Mouse (Mus musculus): ENCODE data around the gene 4931422A03Rik. TPM values are rescaled to one million over a fixed set of nuclear protein-coding genes. Genes with fewer than 3 reads are reported as not detected.
"Not testable (repeated sequence)": the region's sequence is repeated elsewhere in the genome, so short reads cannot be mapped to it uniquely, and the experiment has no call there.

4931422A03Rik gene
- polyA plus RNA-seq, 1 experiment from 2014 or later = 2.0 TPM

GRCm38 (mm10) chr2:104001076-104001475 is 27.1 kb downstream of the 4931422A03Rik start:
- no peaks in the 10 kb centered on the region for H3K9me3 ChIP-seq (ENCODE audit: control insufficient read depth, low read length)
- 0 out of 2 replicates have a peak, but pooled peaks cover 3% of the 10 kb centered on the region for H3K27me3 ChIP-seq (ENCODE audit: control insufficient read depth, insufficient read depth, low read length)
- no peak overlapping the region for H3K27ac ChIP-seq (replicated peaks in 1 of 2; ENCODE audit: control insufficient read depth in 1 of 2, insufficient read depth in 1 of 2, low read depth in 2 of 2, low read length in 2 of 2)
- ATAC-seq (ENCODE audit: insufficient number of reproducible peaks, insufficient read depth, low FRiP score, low read depth) = no peak
- H3K4me1 ChIP-seq (ENCODE audit: control insufficient read depth in 2 of 2, insufficient read depth in 2 of 2, low read length in 2 of 2) = no peaks in the 10 kb centered on the region
- no peaks in the 10 kb centered on the region for H3K36me3 ChIP-seq (ENCODE audit: control insufficient read depth, insufficient read depth, low read length)
- H3K4me3 ChIP-seq (ENCODE audit: control insufficient read depth in 1 of 2, insufficient read depth in 1 of 2, low read depth in 1 of 2, low read length in 2 of 2) = no peak overlapping the region
- WGBS = 22% methylated on average over 2 of the region's 2 CpGs
- H3K4me2 ChIP-seq (ENCODE audit: low read length) = no peak overlapping the region
- H3K9ac ChIP-seq (ENCODE audit: low read length) = no peak overlapping the region

- Histone ChIP-seq H3K4me1 (ENCODE audit: control insufficient read depth in 2 of 2, insufficient read depth in 2 of 2, low read length in 2 of 2) (no peaks in the 10 kb centered on the region), H3K4me3 (ENCODE audit: control insufficient read depth in 1 of 2, insufficient read depth in 1 of 2, low read depth in 1 of 2, low read length in 2 of 2) (no peak overlapping the region), H3K9me3 (ENCODE audit: control insufficient read depth, low read length) (no peaks in the 10 kb centered on the region), H3K27me3 (ENCODE audit: control insufficient read depth, insufficient read depth, low read length) (peaks cover 13% of the 10 kb centered on the region), H3K27ac (replicated peaks in 1 of 2; ENCODE audit: control insufficient read depth in 1 of 2, insufficient read depth in 1 of 2, low read depth in 2 of 2, low read length in 2 of 2) (no peak overlapping the region), H3K4me2 (ENCODE audit: low read length) (no peak overlapping the region), H3K36me3 (ENCODE audit: control insufficient read depth, insufficient read depth, low read length) (no peaks in the 10 kb centered on the region), H3K9ac (ENCODE audit: low read length) (no peak overlapping the region)
- no peak for ATAC-seq (ENCODE audit: insufficient number of reproducible peaks, insufficient read depth, low FRiP score, low read depth)
- 34% methylated on average over 17 of the region's 17 CpGs for WGBS
Measured at GRCm38 (mm10) chr2:103992618-103993332, 35.4 kb downstream of the 4931422A03Rik start.

GRCm38 (mm10) chr2:103992162-103992561 is 36.0 kb downstream of the 4931422A03Rik start:
- H3K9ac ChIP-seq (ENCODE audit: low read length) = no peak overlapping the region
- H3K4me3 ChIP-seq (ENCODE audit: control insufficient read depth in 1 of 2, insufficient read depth in 1 of 2, low read depth in 1 of 2, low read length in 2 of 2) = no peak overlapping the region
- H3K27me3 ChIP-seq (ENCODE audit: control insufficient read depth, insufficient read depth, low read length) = peaks cover 13% of the 10 kb centered on the region
- WGBS = 59% methylated on average over 9 of the region's 9 CpGs
- H3K4me1 ChIP-seq (ENCODE audit: control insufficient read depth in 2 of 2, insufficient read depth in 2 of 2, low read length in 2 of 2) = no peaks in the 10 kb centered on the region
- no peak overlapping the region for H3K27ac ChIP-seq (replicated peaks in 1 of 2; ENCODE audit: control insufficient read depth in 1 of 2, insufficient read depth in 1 of 2, low read depth in 2 of 2, low read length in 2 of 2)
- ATAC-seq (ENCODE audit: insufficient number of reproducible peaks, insufficient read depth, low FRiP score, low read depth) = no peak
- no peaks in the 10 kb centered on the region for H3K9me3 ChIP-seq (ENCODE audit: control insufficient read depth, low read length)
- no peak overlapping the region for H3K4me2 ChIP-seq (ENCODE audit: low read length)
- no peaks in the 10 kb centered on the region for H3K36me3 ChIP-seq (ENCODE audit: control insufficient read depth, insufficient read depth, low read length)

- H3K4me1 ChIP-seq (ENCODE audit: control insufficient read depth in 2 of 2, insufficient read depth in 2 of 2, low read length in 2 of 2) = no peaks in the 10 kb centered on the region
- no peak overlapping the region for H3K4me2 ChIP-seq (ENCODE audit: low read length)
- no peaks in the 10 kb centered on the region for H3K36me3 ChIP-seq (ENCODE audit: control insufficient read depth, insufficient read depth, low read length)
- no peak overlapping the region for H3K4me3 ChIP-seq (ENCODE audit: control insufficient read depth in 1 of 2, insufficient read depth in 1 of 2, low read depth in 1 of 2, low read length in 2 of 2)
- H3K9ac ChIP-seq (ENCODE audit: low read length) = no peak overlapping the region
- no peak overlapping the region for H3K27ac ChIP-seq (replicated peaks in 1 of 2; ENCODE audit: control insufficient read depth in 1 of 2, insufficient read depth in 1 of 2, low read depth in 2 of 2, low read length in 2 of 2)
- H3K9me3 ChIP-seq (ENCODE audit: control insufficient read depth, low read length) = no peaks in the 10 kb centered on the region
- peaks cover 13% of the 10 kb centered on the region for H3K27me3 ChIP-seq (ENCODE audit: control insufficient read depth, insufficient read depth, low read length)
- ATAC-seq (ENCODE audit: insufficient number of reproducible peaks, insufficient read depth, low FRiP score, low read depth) = no peak
Measured at GRCm38 (mm10) chr2:103991303-103991702, 36.9 kb downstream of the 4931422A03Rik start.

GRCm38 (mm10) chr2:103989724-103990123 is 38.4 kb downstream of the 4931422A03Rik start:
- no peaks in the 10 kb centered on the region for H3K4me1 ChIP-seq (ENCODE audit: control insufficient read depth in 2 of 2, insufficient read depth in 2 of 2, low read length in 2 of 2)
- ATAC-seq (ENCODE audit: insufficient number of reproducible peaks, insufficient read depth, low FRiP score, low read depth) = no peak
- no peak overlapping the region for H3K4me3 ChIP-seq (ENCODE audit: control insufficient read depth in 1 of 2, insufficient read depth in 1 of 2, low read depth in 1 of 2, low read length in 2 of 2)
- H3K9ac ChIP-seq (ENCODE audit: low read length) = no peak overlapping the region
- H3K27ac ChIP-seq (replicated peaks in 1 of 2; ENCODE audit: control insufficient read depth in 1 of 2, insufficient read depth in 1 of 2, low read depth in 2 of 2, low read length in 2 of 2) = no peak overlapping the region
- WGBS = 82% methylated on average over 6 of the region's 6 CpGs
- peaks cover 13% of the 10 kb centered on the region for H3K27me3 ChIP-seq (ENCODE audit: control insufficient read depth, insufficient read depth, low read length)
- no peaks in the 10 kb centered on the region for H3K36me3 ChIP-seq (ENCODE audit: control insufficient read depth, insufficient read depth, low read length)
- H3K4me2 ChIP-seq (ENCODE audit: low read length) = no peak overlapping the region
- no peaks in the 10 kb centered on the region for H3K9me3 ChIP-seq (ENCODE audit: control insufficient read depth, low read length)

GRCm38 (mm10) chr2:103987595-103987994 is 40.6 kb downstream of the 4931422A03Rik start:
- WGBS = 61% methylated on average over 7 of the region's 8 CpGs

GRCm38 (mm10) chr2:103983146-103983545 is 45.0 kb downstream of the 4931422A03Rik start:
- ATAC-seq (ENCODE audit: insufficient number of reproducible peaks, insufficient read depth, low FRiP score, low read depth) = no peak
- Histone ChIP-seq H3K4me1 (ENCODE audit: control insufficient read depth in 2 of 2, insufficient read depth in 2 of 2, low read length in 2 of 2) (no peaks in the 10 kb centered on the region), H3K36me3 (ENCODE audit: control insufficient read depth, insufficient read depth, low read length) (peaks cover 15% of the 10 kb centered on the region; the same call in 1 of the 2 replicates), H3K4me2 (ENCODE audit: low read length) (no peak overlapping the region), H3K4me3 (ENCODE audit: control insufficient read depth in 1 of 2, insufficient read depth in 1 of 2, low read depth in 1 of 2, low read length in 2 of 2) (no peak overlapping the region), H3K9ac (ENCODE audit: low read length) (no peak overlapping the region), H3K27me3 (ENCODE audit: control insufficient read depth, insufficient read depth, low read length) (peaks cover 4% of the 10 kb centered on the region; the same call in 1 of the 2 replicates), H3K27ac (replicated peaks in 1 of 2; ENCODE audit: control insufficient read depth in 1 of 2, insufficient read depth in 1 of 2, low read depth in 2 of 2, low read length in 2 of 2) (no peak overlapping the region), H3K9me3 (ENCODE audit: control insufficient read depth, low read length) (no peaks in the 10 kb centered on the region)
- WGBS = 87% methylated on average over 10 of the region's 10 CpGs

More at GRCm38 (mm10) chr2:103987595-103987994, 40.6 kb downstream of the 4931422A03Rik start:
- not testable (repeated sequence) for ATAC-seq (ENCODE audit: insufficient number of reproducible peaks, insufficient read depth, low FRiP score, low read depth); H3K9ac ChIP-seq (ENCODE audit: low read length); H3K27ac ChIP-seq (replicated peaks in 1 of 2; ENCODE audit: control insufficient read depth in 1 of 2, insufficient read depth in 1 of 2, low read depth in 2 of 2, low read length in 2 of 2); H3K9me3 ChIP-seq (ENCODE audit: control insufficient read depth, low read length); H3K4me2 ChIP-seq (ENCODE audit: low read length); H3K4me1 ChIP-seq (ENCODE audit: control insufficient read depth in 2 of 2, insufficient read depth in 2 of 2, low read length in 2 of 2); H3K36me3 ChIP-seq (ENCODE audit: control insufficient read depth, insufficient read depth, low read length); H3K27me3 ChIP-seq (ENCODE audit: control insufficient read depth, insufficient read depth, low read length); H3K4me3 ChIP-seq (ENCODE audit: control insufficient read depth in 1 of 2, insufficient read depth in 1 of 2, low read depth in 1 of 2, low read length in 2 of 2)

- ATAC-seq (ENCODE audit: insufficient number of reproducible peaks, insufficient read depth, low FRiP score, low read depth) = no peak
- H3K4me3 ChIP-seq (ENCODE audit: control insufficient read depth in 1 of 2, insufficient read depth in 1 of 2, low read depth in 1 of 2, low read length in 2 of 2) = no peak overlapping the region
- H3K9me3 ChIP-seq (ENCODE audit: control insufficient read depth, low read length) = no peaks in the 10 kb centered on the region
Measured at GRCm38 (mm10) chr2:103982250-103982649, 45.9 kb downstream of the 4931422A03Rik start.

More at GRCm38 (mm10) chr2:103982250-103982649, 45.9 kb downstream of the 4931422A03Rik start:
- peaks cover 5% of the 10 kb centered on the region; the same call in 1 of the 2 replicates for H3K27me3 ChIP-seq (ENCODE audit: control insufficient read depth, insufficient read depth, low read length)
- peaks cover 15% of the 10 kb centered on the region; the same call in 1 of the 2 replicates for H3K36me3 ChIP-seq (ENCODE audit: control insufficient read depth, insufficient read depth, low read length)
- 7% methylated on average over 5 of the region's 5 CpGs for WGBS
- H3K9ac ChIP-seq (ENCODE audit: low read length) = no peak overlapping the region
- no peak overlapping the region for H3K27ac ChIP-seq (replicated peaks in 1 of 2; ENCODE audit: control insufficient read depth in 1 of 2, insufficient read depth in 1 of 2, low read depth in 2 of 2, low read length in 2 of 2)
- H3K4me2 ChIP-seq (ENCODE audit: low read length) = no peak overlapping the region
- no peaks in the 10 kb centered on the region for H3K4me1 ChIP-seq (ENCODE audit: control insufficient read depth in 2 of 2, insufficient read depth in 2 of 2, low read length in 2 of 2)
